Mouse (Mus musculus) spleen, postnatal 4 days (tissue): ENCODE data around the gene Fam118a.
A peak's percentile ranks its signal among the peaks of the same experiment; 100 is the strongest.
"Not testable (repeated sequence)": the region's sequence is repeated elsewhere in the genome, so short reads cannot be mapped to it uniquely, and the experiment has no call there.

Experiments
- DNase-seq, 2 experiments: peaks; one replicate each; pipeline ENCODE4 v3.0.0; 2022; ENCODE audit warnings: low spot score in 2 of 2

Gene Fam118a

GRCm38 (mm10) chr15:85012662-85013054 lies 16.1 kb upstream of the Fam118a start:
- DNase-seq = no peak

- no peak for DNase-seq
Observed at GRCm38 (mm10) chr15:85015771-85016170, 13.0 kb upstream of the Fam118a start.

DNA sequence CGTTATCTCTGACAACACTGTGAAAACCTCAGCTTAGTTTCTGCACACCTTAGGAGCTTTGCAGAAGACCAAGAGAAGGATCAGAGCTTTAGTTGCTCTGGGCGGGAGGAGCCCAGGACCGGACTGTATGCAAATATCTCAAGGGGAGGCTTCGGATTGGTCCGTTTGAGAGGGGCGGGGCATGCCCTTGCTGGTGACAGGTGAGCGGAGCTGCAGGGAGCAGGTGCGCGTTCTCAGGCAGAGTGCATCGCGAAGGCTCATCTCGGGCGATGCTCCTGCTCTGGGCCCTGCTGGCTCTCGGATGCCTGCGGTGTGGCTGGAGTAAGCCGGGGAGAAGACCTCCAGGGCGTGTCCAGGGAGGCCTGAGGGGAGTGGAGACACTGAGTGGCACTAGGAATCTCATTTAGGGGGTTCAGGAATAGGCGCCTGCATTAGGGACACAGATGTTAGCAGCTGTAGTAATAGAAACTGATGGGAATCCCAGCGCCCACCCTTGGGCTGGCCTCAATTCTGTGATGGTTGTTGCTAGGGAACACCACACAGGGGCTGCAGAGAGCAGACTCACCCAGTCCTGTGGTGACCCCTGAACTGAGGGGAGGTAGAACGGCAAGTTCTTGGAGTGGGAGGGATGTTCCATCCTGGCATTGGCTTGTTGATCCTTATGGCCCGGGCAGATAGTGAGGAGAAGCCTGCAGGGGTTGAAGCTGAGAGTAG lies 11.6 kb upstream of the Fam118a start, which contains the start of gene Upk3a:
TSS of gene Upk3a (plus strand) at position 191 of the 714 bp plus-strand sequence.
- no peak for DNase-seq

- no peak for DNase-seq
Observed at GRCm38 (mm10) chr15:85022211-85022610, 6.5 kb upstream of the Fam118a start.

DNA sequence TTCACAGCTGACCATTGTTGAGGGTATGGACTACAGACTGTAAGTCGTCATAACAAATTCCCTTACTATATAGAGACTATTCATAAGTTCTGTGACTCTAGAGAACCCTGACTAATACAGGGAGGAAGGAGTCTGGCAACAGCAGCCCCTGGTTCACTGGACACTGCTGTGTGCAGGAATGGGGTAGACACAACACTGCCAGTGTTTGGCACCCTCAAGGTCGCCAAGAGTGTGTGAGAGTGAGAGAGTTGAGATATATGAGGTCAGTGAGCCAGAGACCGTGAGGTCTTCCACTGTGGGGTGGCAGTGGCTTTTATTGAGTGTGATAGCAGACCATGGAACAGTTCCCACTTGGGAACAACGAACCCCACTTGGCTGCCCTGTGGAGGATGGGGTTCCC lies 2.6 kb upstream of the Fam118a start:
- no peak for DNase-seq

DNA sequence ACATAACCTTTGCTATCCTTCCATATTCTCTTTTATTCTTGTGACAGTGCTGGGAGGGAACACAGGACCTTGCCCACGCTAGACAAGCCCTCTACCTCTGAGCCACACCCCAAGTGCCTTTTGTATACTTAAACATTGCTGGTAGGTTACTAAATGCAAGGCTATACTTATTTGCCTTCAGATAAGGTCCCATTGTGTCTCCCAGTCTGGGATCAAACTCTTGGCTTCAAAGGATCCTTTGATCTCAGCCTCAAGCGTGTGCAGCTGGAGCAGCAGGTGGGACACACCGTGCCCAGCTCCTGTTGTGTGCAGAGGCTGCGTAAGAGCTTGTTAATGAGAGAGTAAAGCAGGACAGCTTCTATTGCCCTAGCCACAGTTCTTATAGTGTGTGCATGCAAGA lies 1.0 kb upstream of the Fam118a start:
- DNase-seq = no peak

DNA sequence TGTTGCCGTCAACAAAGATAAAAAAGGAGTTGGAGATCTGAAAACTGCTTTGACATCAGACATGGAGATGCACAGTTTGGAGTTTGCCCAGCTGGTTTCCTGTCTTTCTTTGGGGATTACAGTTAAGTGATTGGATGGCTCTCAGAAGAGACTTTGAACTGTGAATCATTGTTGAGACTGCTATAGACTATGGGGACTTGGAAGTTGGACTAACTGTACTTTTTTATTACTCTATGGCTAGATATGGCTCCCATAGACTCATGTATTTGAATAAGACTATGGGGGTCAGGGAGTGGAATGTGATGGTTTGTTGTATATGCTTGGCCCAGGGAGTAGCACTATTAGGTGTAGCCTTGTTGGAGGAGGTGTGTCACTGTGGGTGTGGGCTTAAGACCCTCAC lies 1.9 kb downstream of the Fam118a start:
- DNase-seq = not testable (repeated sequence)

DNA sequence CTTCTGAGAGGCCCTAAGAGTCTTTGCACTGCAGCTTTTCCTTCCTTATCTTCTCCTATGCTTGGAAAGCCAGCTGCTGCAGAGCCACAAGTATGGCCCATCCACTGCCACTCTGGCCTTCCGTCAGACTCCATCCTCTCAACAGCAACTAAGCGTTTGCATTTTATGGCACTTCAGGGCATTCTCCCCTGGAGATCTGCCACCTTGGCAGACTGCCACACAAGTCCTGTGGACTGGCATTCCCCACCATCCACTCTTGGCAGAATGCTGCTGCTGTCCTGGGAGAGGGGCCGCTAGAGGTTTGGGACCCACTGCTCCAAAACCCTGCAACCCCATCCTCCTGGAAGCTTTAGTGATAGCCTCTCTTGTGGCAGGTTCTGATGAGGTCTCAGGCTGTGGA lies 3.1 kb downstream of the Fam118a start:
- no peak for DNase-seq

DNA sequence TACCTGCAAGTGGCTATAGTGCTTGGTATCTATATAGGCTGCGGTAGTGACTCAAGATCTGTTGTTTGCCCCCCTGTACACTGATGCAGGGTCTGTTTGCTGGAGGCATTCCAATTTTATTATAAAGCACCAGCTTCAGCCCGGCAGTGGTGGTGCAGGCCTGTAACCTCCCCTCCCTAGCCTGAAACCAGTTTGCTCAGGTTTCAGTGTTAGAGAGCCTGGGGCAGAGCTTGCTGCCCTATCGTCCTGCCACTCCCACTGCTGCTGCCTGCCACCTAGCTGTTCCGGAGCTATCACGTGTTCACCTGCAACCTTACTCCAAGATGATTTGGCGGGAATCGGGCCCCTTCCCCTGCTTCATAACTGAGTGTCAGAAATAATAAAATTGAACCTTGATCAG lies 5.2 kb downstream of the Fam118a start:
- DNase-seq = not testable (repeated sequence)

DNA sequence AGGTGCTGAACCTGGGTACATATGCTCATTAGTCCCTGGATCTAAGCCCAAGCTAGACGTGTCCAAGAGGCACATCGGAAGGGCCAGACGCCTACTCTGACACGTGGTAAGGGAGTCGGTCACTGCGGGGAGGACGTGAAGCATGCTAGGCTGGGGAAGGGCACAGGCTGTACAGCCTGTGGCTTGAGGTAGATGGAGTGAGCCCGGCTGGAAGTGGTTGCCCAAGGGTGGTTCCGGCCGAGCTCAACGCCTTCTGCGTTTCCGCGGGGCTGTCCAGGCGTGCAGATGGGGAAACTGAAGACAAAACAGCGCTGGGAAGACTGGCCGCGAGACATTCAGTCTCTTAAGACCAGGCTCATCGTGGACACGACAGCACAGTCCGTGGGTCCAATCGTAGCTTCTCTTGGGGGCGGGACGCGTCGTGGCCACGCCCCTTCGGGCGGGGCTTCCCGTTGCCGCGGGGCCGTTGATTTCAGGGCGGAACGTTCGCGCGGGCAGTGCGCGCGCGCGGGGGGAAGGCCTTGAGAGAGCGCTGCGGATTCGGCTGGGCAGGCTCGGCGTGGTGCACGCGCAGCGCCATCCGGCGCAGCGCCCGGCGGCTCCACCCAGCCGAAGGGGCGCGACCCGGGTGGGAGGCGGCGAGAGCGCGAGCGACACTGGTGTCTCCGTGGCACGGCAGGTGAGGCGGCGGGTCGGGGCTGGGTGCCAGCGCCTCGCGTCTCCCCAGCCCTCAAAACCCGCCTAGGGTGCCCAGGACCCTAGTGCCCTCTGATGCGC lies 8.0 kb downstream of the Fam118a start:
- DNase-seq = peak; percentile 97 to 99

GRCm38 (mm10) chr15:85037343-85037690 lies 8.6 kb downstream of the Fam118a start:
- no peak for DNase-seq

GRCm38 (mm10) chr15:85041546-85042225 lies 12.9 kb downstream of the Fam118a start:
- DNase-seq = no peak

GRCm38 (mm10) chr15:85042361-85042954 lies 13.7 kb downstream of the Fam118a start:
- peak; percentile 64 to 76 for DNase-seq

DNA sequence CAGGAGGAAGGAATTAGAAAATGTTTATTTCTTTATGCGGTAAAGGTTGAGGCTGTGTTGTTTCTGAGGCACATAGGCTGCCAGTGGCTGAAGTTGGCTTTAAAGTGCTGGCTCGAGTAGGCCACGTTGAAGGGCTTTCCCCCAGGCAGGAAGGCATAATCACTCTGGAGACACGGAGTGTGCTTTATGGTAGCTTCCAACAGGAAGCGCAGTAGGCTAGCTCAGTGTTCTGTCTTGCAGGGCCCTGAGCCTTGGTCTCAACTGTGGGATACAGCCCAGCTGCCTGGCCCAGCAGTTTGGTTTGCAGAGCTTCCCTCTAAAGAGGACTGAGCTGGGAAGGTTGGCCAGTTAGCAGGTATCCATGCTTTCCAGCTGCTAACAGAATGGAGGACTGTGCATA lies 14.4 kb downstream of the Fam118a start:
- no peak for DNase-seq

- DNase-seq = no peak
Observed at GRCm38 (mm10) chr15:85043761-85044160, 15.0 kb downstream of the Fam118a start.

- DNase-seq = no peak
Observed at GRCm38 (mm10) chr15:85046230-85046950, 17.6 kb downstream of the Fam118a start.

- no peak for DNase-seq
Observed at GRCm38 (mm10) chr15:85047865-85048264, 19.1 kb downstream of the Fam118a start.

GRCm38 (mm10) chr15:85049758-85050157 lies 21.0 kb downstream of the Fam118a start:
- DNase-seq = no peak

DNA sequence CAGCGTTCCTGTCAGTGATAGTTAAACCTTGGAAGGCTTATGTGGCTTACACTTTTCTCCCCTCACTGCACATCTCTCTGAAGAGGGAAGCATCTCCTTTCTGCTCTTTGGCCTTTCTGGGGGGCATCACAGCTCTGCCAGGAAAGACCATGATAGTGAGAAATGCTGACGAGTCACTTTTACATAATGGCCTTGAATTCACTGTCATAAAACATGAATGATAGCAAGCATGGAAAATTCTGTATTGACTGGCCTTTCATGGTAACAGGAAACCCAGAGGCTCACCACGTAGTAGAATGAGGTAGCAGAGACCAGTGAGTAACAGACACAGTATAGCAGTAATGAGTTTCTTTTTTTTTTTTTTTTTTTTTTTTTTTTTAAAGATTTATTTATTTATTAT lies 25.4 kb downstream of the Fam118a start:
- DNase-seq = no peak

DNA sequence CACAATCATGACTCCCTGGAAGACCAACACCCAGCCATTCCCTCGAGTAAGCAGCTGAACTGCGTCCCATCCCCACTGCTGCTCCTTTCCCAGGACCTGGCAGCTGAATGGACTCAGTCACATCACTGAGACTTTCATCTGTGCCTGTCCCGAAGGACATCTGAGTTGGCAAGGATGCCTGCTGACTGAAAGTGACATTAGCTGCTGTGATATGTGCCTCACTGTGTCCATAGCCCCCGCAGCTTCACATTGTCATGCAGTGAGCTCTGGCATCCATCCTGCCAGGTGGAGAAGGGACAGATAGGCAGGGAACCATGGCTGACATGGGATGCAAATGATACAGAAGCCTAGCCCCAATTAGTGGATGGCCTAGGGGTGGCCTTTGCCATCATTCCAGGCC lies 26.4 kb downstream of the Fam118a start:
- no peak for DNase-seq

DNA sequence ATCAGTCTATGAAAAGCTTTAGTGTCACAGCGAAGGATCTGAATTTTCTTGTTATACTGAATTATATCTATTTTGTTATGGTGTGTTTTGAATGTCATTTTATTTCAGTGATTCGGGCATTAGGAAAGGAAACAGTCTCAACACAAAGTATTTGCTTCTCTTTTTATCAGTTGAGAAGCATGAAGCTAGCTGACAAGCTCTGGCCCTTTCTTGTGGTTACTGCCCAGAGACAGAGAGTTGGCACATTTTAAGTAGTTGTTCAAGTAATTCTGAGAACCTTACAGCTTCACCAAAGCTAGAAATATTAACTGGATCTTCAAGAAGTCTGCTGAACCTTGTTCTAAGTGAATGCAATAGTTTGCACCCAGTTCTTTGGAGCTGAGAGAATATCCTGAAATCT lies 34.7 kb downstream of the Fam118a start:
- no peak for DNase-seq

DNA sequence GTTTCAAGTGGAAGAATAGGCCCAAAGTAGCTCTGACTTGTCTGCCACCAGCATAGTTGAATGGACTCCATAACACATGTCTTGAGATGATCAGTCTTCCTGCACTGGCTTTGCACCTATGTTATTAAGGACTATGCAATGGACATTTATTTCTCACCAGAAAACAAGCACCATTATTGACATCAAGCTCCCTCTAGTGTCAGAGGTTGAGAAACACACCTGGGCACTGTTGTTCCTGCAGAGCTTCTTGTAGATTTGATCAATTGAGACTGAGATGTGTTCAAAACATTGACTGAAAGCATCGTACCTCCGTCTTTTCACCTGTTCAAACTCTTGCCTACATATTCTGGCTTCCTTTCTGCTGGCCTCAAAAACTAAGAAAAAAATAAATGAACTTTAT lies 41.8 kb downstream of the Fam118a start:
- DNase-seq = peak in 1 of 2 experiments; percentile 33
